Mouse (Mus musculus) limb, embryonic 11.5 days (tissue): ENCODE measurements around the gene Il9. TPM values are rescaled to one million over a fixed set of nuclear protein-coding genes. Genes with fewer than 3 reads are reported as not detected.

Experiments used
- ATAC-seq: fragments of 200-750 bp; cut with Nextera tagmentation; 2 replicates; pipeline ENCODE4 v1.8.0; 2017; ENCODE audit warnings: low read depth; ENCODE audit not compliant: insufficient number of reproducible peaks, low FRiP score, low TSS enrichment
- DNase-seq: peaks from one replicate; pipeline ENCODE4 v3.0.0-alpha.2; 2015; ENCODE audit warnings: low spot score
- H3K27ac ChIP-seq: fragments of 300-500 bp; sonication (generic); replicated peaks from 2 replicates; pipeline ENCODE4 v1.5.1; 2014; ENCODE audit warnings: low read depth, mild to moderate bottlenecking, low read length
- H3K27me3 ChIP-seq: fragments of 300-500 bp; sonication (generic); 2 replicates; pipeline ENCODE4 v1.6.1; 2014; ENCODE audit warnings: mild to moderate bottlenecking, low read length, mixed read lengths; ENCODE audit not compliant: control insufficient read depth, insufficient read depth
- H3K36me3 ChIP-seq: fragments of 300-500 bp; sonication (generic); 2 replicates; pipeline ENCODE4 v1.6.1; 2014; ENCODE audit warnings: mild to moderate bottlenecking, low read length, moderate library complexity, mixed read lengths; ENCODE audit not compliant: control insufficient read depth, insufficient read depth
- H3K4me1 ChIP-seq: fragments of 300-500 bp; sonication (generic); 2 replicates; pipeline ENCODE4 v1.6.1; 2014; ENCODE audit warnings: low read length, mixed read lengths; ENCODE audit not compliant: control insufficient read depth, insufficient read depth
- H3K4me2 ChIP-seq: fragments of 300-500 bp; sonication (generic); 2 replicates; pipeline ENCODE4 v1.6.1; 2014; ENCODE audit warnings: low read depth, mild to moderate bottlenecking, moderate library complexity; ENCODE audit not compliant: severe bottlenecking
- H3K4me3 ChIP-seq: fragments of 300-500 bp; sonication (generic); 2 replicates; pipeline ENCODE4 v1.5.1; 2014; ENCODE audit warnings: low read depth, low read length
- H3K9ac ChIP-seq: fragments of 300-500 bp; sonication (generic); 2 replicates; pipeline ENCODE4 v1.6.1; 2014; ENCODE audit warnings: mild to moderate bottlenecking, low read length
- H3K9me3 ChIP-seq: fragments of 300-500 bp; sonication (generic); 2 replicates; pipeline ENCODE4 v1.6.1; 2016; ENCODE audit warnings: low read length; ENCODE audit not compliant: control insufficient read depth
- WGBS: fragments of 180-500 bp; shearing (Covaris S2); extraction: QIAGEN DNeasy Blood & Tissue Kit; methylation state at CpG from one replicate; pipeline ENCODE4 v1.1.7; 2014; 5-methylcytosine and 5-hydroxymethylcytosine counted together
- polyA plus RNA-seq: library from polyadenylated mRNA; unstranded; fragments of >200 nt; fragmentation: Nextera tagmentation; extraction: Ambion mirVana; gene quantifications from 2 replicates; pipeline ENCODE4 v1.2.1, GENCODE M21; 2014

The Il9 gene
- polyA plus RNA-seq, 1 experiment from 2014 or later: not detected

GRCm38 (mm10) chr13:56478027-56478426, 4.0 kb downstream of the Il9 start:
- no peak overlapping the region for H3K4me2 ChIP-seq
- H3K4me1 ChIP-seq: no peaks in the 10 kb centered on the region
- H3K36me3 ChIP-seq: no peaks in the 10 kb centered on the region
- DNase-seq (no peak), ATAC-seq (no peak)
- no peak overlapping the region for H3K27ac ChIP-seq
- WGBS: 76% methylated on average over 6 of the region's 6 CpGs
- H3K4me3 ChIP-seq: no peak overlapping the region
- no peaks in the 10 kb centered on the region for H3K9me3 ChIP-seq
- H3K9ac ChIP-seq: no peak overlapping the region
- H3K27me3 ChIP-seq: no peaks in the 10 kb centered on the region

DNA sequence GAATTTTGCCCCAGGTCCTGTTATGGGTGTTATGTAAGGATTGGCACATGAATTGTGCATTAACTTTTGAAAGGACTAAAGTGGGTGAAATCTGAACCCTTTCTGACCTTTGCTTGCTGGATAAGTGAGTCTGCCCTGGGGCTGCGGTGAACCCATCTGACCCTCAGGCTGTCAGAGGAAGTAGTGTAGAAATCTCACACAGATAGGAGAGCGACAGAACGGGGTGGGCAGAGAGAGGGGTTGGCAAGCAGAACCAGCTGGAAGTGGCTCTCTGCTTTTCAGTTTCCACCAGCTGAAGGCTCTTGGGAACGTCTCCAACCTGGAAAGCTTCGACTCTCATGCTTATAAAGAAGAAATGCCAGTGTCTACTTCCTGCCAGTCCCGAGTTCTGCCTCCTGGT, 4.8 kb downstream of the Il9 start:
- no peak overlapping the region for H3K27ac ChIP-seq
- no peaks in the 10 kb centered on the region for H3K27me3 ChIP-seq
- no peak overlapping the region for H3K9ac ChIP-seq
- H3K9me3 ChIP-seq: no peaks in the 10 kb centered on the region
- H3K4me3 ChIP-seq: no peak overlapping the region
- H3K36me3 ChIP-seq: no peaks in the 10 kb centered on the region
- DNase-seq (no peak), ATAC-seq (no peak)
- H3K4me2 ChIP-seq: no peak overlapping the region
- no peaks in the 10 kb centered on the region for H3K4me1 ChIP-seq
- 49% methylated on average over 6 of the region's 6 CpGs for WGBS

GRCm38 (mm10) chr13:56476790-56477189, 5.3 kb downstream of the Il9 start:
- Histone ChIP-seq H3K27me3 (no peaks in the 10 kb centered on the region), H3K4me2 (no peak overlapping the region), H3K4me3 (no peak overlapping the region), H3K27ac (no peak overlapping the region), H3K9me3 (no peaks in the 10 kb centered on the region), H3K4me1 (no peaks in the 10 kb centered on the region), H3K36me3 (no peaks in the 10 kb centered on the region), H3K9ac (no peak overlapping the region)
- ATAC-seq (no peak), DNase-seq (no peak)
- WGBS: 78% methylated on average over 5 of the region's 5 CpGs

GRCm38 (mm10) chr13:56475363-56475762, 6.7 kb downstream of the Il9 start:
- H3K4me2 ChIP-seq: no peak overlapping the region
- H3K9ac ChIP-seq: no peak overlapping the region
- peak; percentile 56 for DNase-seq
- no peak for ATAC-seq
- no peaks in the 10 kb centered on the region for H3K9me3 ChIP-seq
- WGBS: 24% methylated on average over 4 of the region's 4 CpGs
- H3K27me3 ChIP-seq: no peaks in the 10 kb centered on the region
- no peak overlapping the region for H3K27ac ChIP-seq
- H3K4me1 ChIP-seq: no peaks in the 10 kb centered on the region
- no peak overlapping the region for H3K4me3 ChIP-seq
- H3K36me3 ChIP-seq: no peaks in the 10 kb centered on the region

- Histone ChIP-seq H3K27ac (no peak overlapping the region), H3K9me3 (no peaks in the 10 kb centered on the region), H3K9ac (no peak overlapping the region), H3K4me3 (no peak overlapping the region), H3K4me1 (no peaks in the 10 kb centered on the region), H3K4me2 (no peak overlapping the region), H3K27me3 (no peaks in the 10 kb centered on the region), H3K36me3 (no peaks in the 10 kb centered on the region)
- ATAC-seq: no peak
- no peak for DNase-seq
- WGBS: 89% methylated on average over 9 of the region's 9 CpGs
These were observed 9.4 kb downstream of the Il9 start for GRCm38 (mm10) chr13:56472661-56473060.

GRCm38 (mm10) chr13:56471951-56472350, 10.1 kb downstream of the Il9 start:
- Histone ChIP-seq H3K4me2 (no peak overlapping the region), H3K4me1 (no peaks in the 10 kb centered on the region), H3K27me3 (no peaks in the 10 kb centered on the region), H3K9ac (no peak overlapping the region), H3K4me3 (no peak overlapping the region), H3K27ac (no peak overlapping the region), H3K36me3 (no peaks in the 10 kb centered on the region), H3K9me3 (no peaks in the 10 kb centered on the region)
- ATAC-seq (no peak), DNase-seq (no peak)
- 82% methylated on average over 9 of the region's 9 CpGs for WGBS

- Histone ChIP-seq H3K4me1 (no peaks in the 10 kb centered on the region), H3K4me2 (no peak overlapping the region), H3K9ac (no peak overlapping the region), H3K36me3 (no peaks in the 10 kb centered on the region), H3K9me3 (no peaks in the 10 kb centered on the region), H3K27me3 (no peaks in the 10 kb centered on the region), H3K27ac (no peak overlapping the region), H3K4me3 (no peak overlapping the region)
- WGBS: 84% methylated on average over 6 of the region's 6 CpGs
- ATAC-seq: no peak
- DNase-seq: no peak
These were observed 10.8 kb downstream of the Il9 start for GRCm38 (mm10) chr13:56471211-56471610.

GRCm38 (mm10) chr13:56468536-56468935, 13.5 kb downstream of the Il9 start:
- Histone ChIP-seq H3K4me1 (no peaks in the 10 kb centered on the region), H3K4me3 (no peak overlapping the region), H3K9ac (no peak overlapping the region), H3K36me3 (no peaks in the 10 kb centered on the region), H3K9me3 (no peaks in the 10 kb centered on the region), H3K27ac (no peak overlapping the region), H3K4me2 (no peak overlapping the region), H3K27me3 (no peaks in the 10 kb centered on the region)
- ATAC-seq (no peak), DNase-seq (no peak)
- WGBS: 92% methylated on average over 4 of the region's 4 CpGs

DNA sequence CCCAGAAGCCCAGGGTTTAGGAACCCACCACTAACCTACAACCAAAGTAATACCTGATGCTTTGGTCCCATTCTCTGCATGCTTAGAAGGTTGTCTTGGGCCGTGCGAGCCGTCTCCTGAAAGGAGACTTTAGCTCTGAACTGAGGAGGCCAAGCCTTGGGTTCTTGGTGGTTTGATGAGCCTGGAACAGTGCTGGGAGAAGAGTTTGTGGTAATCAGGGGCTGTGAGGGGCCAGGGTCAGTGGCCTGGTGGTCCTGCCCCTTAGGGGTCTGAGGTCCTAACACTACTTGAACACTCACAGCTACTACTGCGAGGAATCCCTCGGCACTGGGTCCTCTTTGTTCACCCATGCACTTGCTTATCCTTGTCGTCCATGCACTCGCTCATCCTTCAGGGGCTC, 14.3 kb downstream of the Il9 start:
- 91% methylated on average over 7 of the region's 7 CpGs for WGBS
- no peaks in the 10 kb centered on the region for H3K4me1 ChIP-seq
- no peak overlapping the region for H3K4me2 ChIP-seq
- ATAC-seq (no peak), DNase-seq (no peak)
- H3K27me3 ChIP-seq: no peaks in the 10 kb centered on the region
- H3K9ac ChIP-seq: no peak overlapping the region
- no peak overlapping the region for H3K27ac ChIP-seq
- H3K4me3 ChIP-seq: no peak overlapping the region
- H3K36me3 ChIP-seq: no peaks in the 10 kb centered on the region
- no peaks in the 10 kb centered on the region for H3K9me3 ChIP-seq
